Mouse (Mus musculus) kidney, postnatal 0 days (tissue): ENCODE data around the gene Eno1. TPM values are rescaled to one million over a fixed set of nuclear protein-coding genes. Genes with fewer than 3 reads are reported as not detected.

Source experiments
- ATAC-seq: fragments of 200-750 bp; cut with Nextera tagmentation; replicated peaks from 2 replicates; pipeline ENCODE4 v1.8.0; 2017; ENCODE audit warnings: low read depth, moderate number of reproducible peaks, moderate TSS enrichment, moderate library complexity; ENCODE audit not compliant: low FRiP score
- DNase-seq: peaks from one replicate; pipeline ENCODE4 v3.0.0-alpha.2; 2016; ENCODE audit warnings: low spot score
- H3K27ac ChIP-seq: fragments of 300-500 bp; sonication (generic); 2 replicates; pipeline ENCODE4 v1.5.1; 2014; ENCODE audit warnings: mild to moderate bottlenecking
- H3K27me3 ChIP-seq: fragments of 300-500 bp; sonication (generic); 2 replicates; pipeline ENCODE4 v1.6.1; 2014; ENCODE audit warnings: low read length, mixed read lengths; ENCODE audit not compliant: insufficient read depth
- H3K36me3 ChIP-seq: fragments of 300-500 bp; sonication (generic); 2 replicates; pipeline ENCODE4 v1.6.1; 2014; ENCODE audit warnings: low read length, mixed read lengths; ENCODE audit not compliant: insufficient read depth
- H3K4me1 ChIP-seq: fragments of 300-500 bp; sonication (generic); replicated peaks from 2 replicates; pipeline ENCODE4 v1.6.1; 2014; ENCODE audit warnings: antibody characterized with exemption, low read length, mixed read lengths; ENCODE audit not compliant: insufficient read depth
- H3K4me2 ChIP-seq: fragments of 300-500 bp; sonication (generic); 2 replicates; pipeline ENCODE4 v1.6.1; 2014; ENCODE audit warnings: mild to moderate bottlenecking, low read length, moderate library complexity, mixed read lengths
- H3K4me3 ChIP-seq: fragments of 300-500 bp; sonication (generic); replicated peaks from 2 replicates; pipeline ENCODE4 v1.5.1; 2014; ENCODE audit warnings: low read depth, low read length
- H3K9ac ChIP-seq: fragments of 300-500 bp; sonication (generic); 2 replicates; pipeline ENCODE4 v1.6.1; 2014; ENCODE audit warnings: low read depth, low read length
- H3K9me3 ChIP-seq: fragments of 300-500 bp; sonication (generic); replicated peaks from 2 replicates; pipeline ENCODE4 v1.6.1; 2016; ENCODE audit warnings: low read length, inconsistent platforms, mixed read lengths
- CTCF ChIP-seq: IDR thresholded peaks from 2 replicates; pipeline ENCODE4 v1.5.1; 2016; ENCODE audit warnings: antibody characterized with exemption, low read depth, mild to moderate bottlenecking, moderate library complexity
- WGBS: fragments of 180-500 bp; shearing (Covaris S2); extraction: QIAGEN DNeasy Blood & Tissue Kit; methylation state at CpG from one replicate; pipeline ENCODE4 v1.1.7; 2014; 5-methylcytosine and 5-hydroxymethylcytosine counted together
- polyA plus RNA-seq: library from polyadenylated mRNA; unstranded; fragments of >200 nt; fragmentation: Nextera tagmentation; extraction: Ambion mirVana; gene quantifications from 2 replicates; pipeline ENCODE4 v1.2.1, GENCODE M21; 2015

Gene Eno1
- polyA plus RNA-seq: 1,062 and 1,157 TPM in 2 replicates

- peak within 1 kb of the TSS; percentile 89 for H3K4me3 ChIP-seq
- H3K9me3 ChIP-seq: no peaks in the 10 kb centered on the region
- H3K9ac ChIP-seq: peak within 1 kb of the TSS; percentile 84
- peaks cover 16% of the 10 kb centered on the region for H3K4me1 ChIP-seq
- TF ChIP-seq CTCF: peak; percentile 21; the same call in 1 of the 2 replicates
- no peaks in the 10 kb centered on the region for H3K27me3 ChIP-seq
- H3K4me2 ChIP-seq: peak within 1 kb of the TSS; percentile 66
- peak within 1 kb of the TSS; percentile 98 for H3K27ac ChIP-seq
- DNase-seq: peak; percentile 98
- ATAC-seq: peak; percentile 99
- H3K36me3 ChIP-seq: peaks cover 10% of the 10 kb centered on the region
- under 1% methylated on average over 69 of the region's 78 CpGs for WGBS
These were observed at the start of gene Eno1 for GRCm38 (mm10) chr4:150236521-150237481. TSS of gene Eno1 (plus strand) at chr4:150236721.

GRCm38 (mm10) chr4:150188236-150188635 is 48.3 kb upstream of the Eno1 start:
- Histone ChIP-seq H3K36me3 (no peaks in the 10 kb centered on the region), H3K9me3 (no peaks in the 10 kb centered on the region), H3K4me3 (no peak overlapping the region), H3K4me2 (no peak overlapping the region), H3K27me3 (no peaks in the 10 kb centered on the region), H3K4me1 (no peaks in the 10 kb centered on the region), H3K27ac (no peak overlapping the region), H3K9ac (no peak overlapping the region)
- 43% methylated on average over 11 of the region's 11 CpGs for WGBS
- DNase-seq: no peak
- no peak for ATAC-seq
- TF ChIP-seq CTCF: no peak

GRCm38 (mm10) chr4:150192199-150192598 is 44.3 kb upstream of the Eno1 start:
- 79% methylated on average over 6 of the region's 6 CpGs for WGBS
- TF ChIP-seq CTCF: no peak
- Histone ChIP-seq H3K9ac (no peak overlapping the region), H3K27me3 (no peaks in the 10 kb centered on the region), H3K4me1 (no peaks in the 10 kb centered on the region), H3K4me3 (no peak overlapping the region), H3K27ac (no peak overlapping the region), H3K9me3 (no peaks in the 10 kb centered on the region), H3K36me3 (no peaks in the 10 kb centered on the region), H3K4me2 (no peak overlapping the region)
- DNase-seq (no peak), ATAC-seq (no peak)

- Histone ChIP-seq H3K4me1 (no peaks in the 10 kb centered on the region), H3K9me3 (no peaks in the 10 kb centered on the region), H3K27me3 (no peaks in the 10 kb centered on the region), H3K4me3 (no peak overlapping the region), H3K27ac (no peak overlapping the region), H3K4me2 (no peak overlapping the region), H3K36me3 (no peaks in the 10 kb centered on the region), H3K9ac (no peak overlapping the region)
- peak; percentile 86 for TF ChIP-seq CTCF
- ATAC-seq (no peak), DNase-seq (peak; percentile 57)
- WGBS: 53% methylated on average over 1 of the region's 1 CpGs
These were observed 42.6 kb upstream of the Eno1 start for GRCm38 (mm10) chr4:150193915-150194314.

- ATAC-seq (no peak), DNase-seq (no peak)
- 80% methylated on average over 9 of the region's 9 CpGs for WGBS
- no peaks in the 10 kb centered on the region for H3K36me3 ChIP-seq
- H3K4me2 ChIP-seq: no peak overlapping the region
- no peak overlapping the region for H3K27ac ChIP-seq
- H3K4me1 ChIP-seq: no peaks in the 10 kb centered on the region
- no peaks in the 10 kb centered on the region for H3K9me3 ChIP-seq
- H3K27me3 ChIP-seq: no peaks in the 10 kb centered on the region
- no peak overlapping the region for H3K4me3 ChIP-seq
- TF ChIP-seq CTCF: no peak
- no peak overlapping the region for H3K9ac ChIP-seq
These were observed 38.3 kb upstream of the Eno1 start for GRCm38 (mm10) chr4:150198268-150198667.

- no peaks in the 10 kb centered on the region for H3K9me3 ChIP-seq
- no peak within 1 kb of the TSS for H3K27ac ChIP-seq
- TF ChIP-seq CTCF: no peak
- ATAC-seq (no peak), DNase-seq (no peak)
- no peaks in the 10 kb centered on the region for H3K4me1 ChIP-seq
- H3K27me3 ChIP-seq: no peaks in the 10 kb centered on the region
- 56% methylated on average over 5 of the region's 5 CpGs for WGBS
- no peak within 1 kb of the TSS for H3K4me2 ChIP-seq
- H3K36me3 ChIP-seq: no peaks in the 10 kb centered on the region
- H3K4me3 ChIP-seq: no peak within 1 kb of the TSS
- no peak within 1 kb of the TSS for H3K9ac ChIP-seq
These were observed 35.3 kb upstream of the Eno1 start, which contains the start of gene Car6 for GRCm38 (mm10) chr4:150201232-150201631. TSS of gene Car6 (minus strand) at chr4:150201332.
